Mouse (Mus musculus): ENCODE data around the gene Crybb1. TPM values are rescaled to one million over a fixed set of nuclear protein-coding genes. Genes with fewer than 3 reads are reported as not detected.

Crybb1 gene
- polyA plus RNA-seq, 1 experiment from 2014 or later: 0.20 TPM

- no peak for ATAC-seq (ENCODE audit: insufficient number of reproducible peaks, low FRiP score, low TSS enrichment, low read depth)
- Histone ChIP-seq H3K27me3 (ENCODE audit: control insufficient read depth, insufficient read depth, low read length) (0 out of 2 replicates have a peak, but pooled peaks cover 7% of the 10 kb centered on the region), H3K9ac (ENCODE audit: low read length) (no peak overlapping the region)
Observed at GRCm38 (mm10) chr5:112264099-112264498, 8.5 kb downstream of the Crybb1 start.

GRCm38 (mm10) chr5:112265110-112265509 lies 9.5 kb downstream of the Crybb1 start:
- WGBS: 88% methylated on average over 5 of the region's 5 CpGs
- 0 out of 2 replicates have a peak, but pooled peaks cover 7% of the 10 kb centered on the region for H3K27me3 ChIP-seq (ENCODE audit: control insufficient read depth, insufficient read depth, low read length)

More at GRCm38 (mm10) chr5:112264099-112264498, 8.5 kb downstream of the Crybb1 start:
- no peaks in the 10 kb centered on the region; the same call in 1 of the 2 replicates for H3K4me1 ChIP-seq (ENCODE audit: control insufficient read depth, insufficient read depth, low read length)
- WGBS: 81% methylated on average over 7 of the region's 7 CpGs
- no peak overlapping the region for H3K27ac ChIP-seq (replicated peaks; ENCODE audit: low read depth, low read length)
- H3K4me2 ChIP-seq (ENCODE audit: low read depth, severe bottlenecking): no peak overlapping the region
- no peak overlapping the region for H3K4me3 ChIP-seq (ENCODE audit: low read depth, low read length)
- H3K36me3 ChIP-seq (ENCODE audit: control insufficient read depth, insufficient read depth, low read length): no peaks in the 10 kb centered on the region
- no peak for DNase-seq (ENCODE audit: low spot score)
- H3K9me3 ChIP-seq (ENCODE audit: control insufficient read depth, low read length): no peaks in the 10 kb centered on the region

GRCm38 (mm10) chr5:112265515-112265914 lies 9.9 kb downstream of the Crybb1 start:
- no peak overlapping the region for H3K9ac ChIP-seq (ENCODE audit: low read length)
- WGBS: 6% methylated on average over 10 of the region's 10 CpGs
- 0 out of 2 replicates have a peak, but pooled peaks have one; percentile 59 for ATAC-seq (ENCODE audit: insufficient number of reproducible peaks, low FRiP score, low TSS enrichment, low read depth)

More at GRCm38 (mm10) chr5:112265110-112265509, 9.5 kb downstream of the Crybb1 start:
- H3K4me1 ChIP-seq (ENCODE audit: control insufficient read depth, insufficient read depth, low read length): no peaks in the 10 kb centered on the region; the same call in 1 of the 2 replicates
- no peak overlapping the region for H3K9ac ChIP-seq (ENCODE audit: low read length)
- no peak overlapping the region for H3K4me2 ChIP-seq (ENCODE audit: low read depth, severe bottlenecking)
- H3K36me3 ChIP-seq (ENCODE audit: control insufficient read depth, insufficient read depth, low read length): no peaks in the 10 kb centered on the region
- DNase-seq (ENCODE audit: low spot score) (no peak), ATAC-seq (ENCODE audit: insufficient number of reproducible peaks, low FRiP score, low TSS enrichment, low read depth) (no peak)
- no peaks in the 10 kb centered on the region for H3K9me3 ChIP-seq (ENCODE audit: control insufficient read depth, low read length)
- no peak overlapping the region for H3K4me3 ChIP-seq (ENCODE audit: low read depth, low read length)
- no peak overlapping the region for H3K27ac ChIP-seq (replicated peaks; ENCODE audit: low read depth, low read length)

GRCm38 (mm10) chr5:112266011-112266777 lies 10.6 kb downstream of the Crybb1 start:
- H3K36me3 ChIP-seq (ENCODE audit: control insufficient read depth, insufficient read depth, low read length): no peaks in the 10 kb centered on the region
- H3K4me3 ChIP-seq (ENCODE audit: low read depth, low read length): no peak overlapping the region
- H3K9me3 ChIP-seq (ENCODE audit: control insufficient read depth, low read length): no peaks in the 10 kb centered on the region
- WGBS: 52% methylated on average over 9 of the region's 9 CpGs
- DNase-seq (ENCODE audit: low spot score) (no peak), ATAC-seq (ENCODE audit: insufficient number of reproducible peaks, low FRiP score, low TSS enrichment, low read depth) (0 out of 2 replicates have a peak, but pooled peaks have one; percentile 16)
- no peak overlapping the region for H3K9ac ChIP-seq (ENCODE audit: low read length)
- H3K4me2 ChIP-seq (ENCODE audit: low read depth, severe bottlenecking): peak overlapping the region; percentile 25; the same call in 1 of the 2 replicates
- H3K27me3 ChIP-seq (ENCODE audit: control insufficient read depth, insufficient read depth, low read length): 0 out of 2 replicates have a peak, but pooled peaks cover 7% of the 10 kb centered on the region
- H3K27ac ChIP-seq (replicated peaks; ENCODE audit: low read depth, low read length): no peak overlapping the region
- no peaks in the 10 kb centered on the region; the same call in 1 of the 2 replicates for H3K4me1 ChIP-seq (ENCODE audit: control insufficient read depth, insufficient read depth, low read length)

More at GRCm38 (mm10) chr5:112265515-112265914, 9.9 kb downstream of the Crybb1 start:
- Histone ChIP-seq H3K9me3 (ENCODE audit: control insufficient read depth, low read length) (no peaks in the 10 kb centered on the region), H3K4me3 (ENCODE audit: low read depth, low read length) (no peak overlapping the region), H3K4me1 (ENCODE audit: control insufficient read depth, insufficient read depth, low read length) (no peaks in the 10 kb centered on the region; the same call in 1 of the 2 replicates), H3K36me3 (ENCODE audit: control insufficient read depth, insufficient read depth, low read length) (no peaks in the 10 kb centered on the region), H3K4me2 (ENCODE audit: low read depth, severe bottlenecking) (peak overlapping the region; percentile 25; the same call in 1 of the 2 replicates), H3K27ac (replicated peaks; ENCODE audit: low read depth, low read length) (no peak overlapping the region), H3K27me3 (ENCODE audit: control insufficient read depth, insufficient read depth, low read length) (0 out of 2 replicates have a peak, but pooled peaks cover 7% of the 10 kb centered on the region)
- peak; percentile 63 for DNase-seq (ENCODE audit: low spot score)

- Histone ChIP-seq H3K4me3 (ENCODE audit: low read depth, low read length) (no peak overlapping the region), H3K4me2 (ENCODE audit: low read depth, severe bottlenecking) (no peak overlapping the region), H3K27ac (replicated peaks; ENCODE audit: low read depth, low read length) (no peak overlapping the region), H3K27me3 (ENCODE audit: control insufficient read depth, insufficient read depth, low read length) (0 out of 2 replicates have a peak, but pooled peaks cover 7% of the 10 kb centered on the region), H3K36me3 (ENCODE audit: control insufficient read depth, insufficient read depth, low read length) (no peaks in the 10 kb centered on the region), H3K9ac (ENCODE audit: low read length) (no peak overlapping the region), H3K9me3 (ENCODE audit: control insufficient read depth, low read length) (no peaks in the 10 kb centered on the region), H3K4me1 (ENCODE audit: control insufficient read depth, insufficient read depth, low read length) (no peaks in the 10 kb centered on the region)
- no peak for ATAC-seq (ENCODE audit: insufficient number of reproducible peaks, low FRiP score, low TSS enrichment, low read depth)
- DNase-seq (ENCODE audit: low spot score): no peak
- WGBS: 61% methylated on average over 24 of the region's 24 CpGs
Observed at GRCm38 (mm10) chr5:112270764-112271541, 15.3 kb downstream of the Crybb1 start.

GRCm38 (mm10) chr5:112272934-112273333 lies 17.3 kb downstream of the Crybb1 start:
- DNase-seq (ENCODE audit: low spot score) (no peak), ATAC-seq (ENCODE audit: insufficient number of reproducible peaks, low FRiP score, low TSS enrichment, low read depth) (no peak)
- WGBS: 66% methylated on average over 2 of the region's 2 CpGs
- H3K4me1 ChIP-seq (ENCODE audit: control insufficient read depth, insufficient read depth, low read length): no peaks in the 10 kb centered on the region
- no peak overlapping the region for H3K9ac ChIP-seq (ENCODE audit: low read length)
- H3K27me3 ChIP-seq (ENCODE audit: control insufficient read depth, insufficient read depth, low read length): 0 out of 2 replicates have a peak, but pooled peaks cover 7% of the 10 kb centered on the region
- no peak overlapping the region for H3K4me2 ChIP-seq (ENCODE audit: low read depth, severe bottlenecking)
- H3K36me3 ChIP-seq (ENCODE audit: control insufficient read depth, insufficient read depth, low read length): no peaks in the 10 kb centered on the region
- H3K4me3 ChIP-seq (ENCODE audit: low read depth, low read length): no peak overlapping the region
- H3K27ac ChIP-seq (replicated peaks; ENCODE audit: low read depth, low read length): no peak overlapping the region
- H3K9me3 ChIP-seq (ENCODE audit: control insufficient read depth, low read length): no peaks in the 10 kb centered on the region

- 49% methylated on average over 2 of the region's 2 CpGs for WGBS
- Histone ChIP-seq H3K9me3 (ENCODE audit: control insufficient read depth, low read length) (no peaks in the 10 kb centered on the region), H3K4me1 (ENCODE audit: control insufficient read depth, insufficient read depth, low read length) (no peaks in the 10 kb centered on the region), H3K27me3 (ENCODE audit: control insufficient read depth, insufficient read depth, low read length) (0 out of 2 replicates have a peak, but pooled peaks cover 2% of the 10 kb centered on the region), H3K36me3 (ENCODE audit: control insufficient read depth, insufficient read depth, low read length) (no peaks in the 10 kb centered on the region), H3K9ac (ENCODE audit: low read length) (no peak overlapping the region), H3K4me2 (ENCODE audit: low read depth, severe bottlenecking) (no peak overlapping the region), H3K27ac (replicated peaks; ENCODE audit: low read depth, low read length) (no peak overlapping the region), H3K4me3 (ENCODE audit: low read depth, low read length) (no peak overlapping the region)
- ATAC-seq (ENCODE audit: insufficient number of reproducible peaks, low FRiP score, low TSS enrichment, low read depth): no peak
- no peak for DNase-seq (ENCODE audit: low spot score)
Observed at GRCm38 (mm10) chr5:112273746-112274463, 18.3 kb downstream of the Crybb1 start.
